7 mouse cellular contexts compared by ENCODE assay signal in genomic region chr3:65494291-65494763, GRCm38 (mm10). TPM values are rescaled to one million over a fixed set of nuclear protein-coding genes. Genes with fewer than 3 reads are reported as not detected.
DNase-seq lines count a peak whose midpoint lies in the region; ATAC-seq and TF ChIP-seq lines count a peak whose summit lies in the region.

No protein-coding gene starts in this region.

- H3K27me3 ChIP-seq in lung, embryonic 15.5 days, result no peaks in the 10 kb centered on the region
- H3K27me3 ChIP-seq in testis, adult 2 months (ENCODE audit: control insufficient read depth, insufficient read depth, low read length), result no peaks in the 10 kb centered on the region

- H3K27ac ChIP-seq in lung, embryonic 15.5 days, result peak overlapping the region; percentile 37; the same call in 1 of the 2 replicates
- no peak overlapping the region for H3K27ac ChIP-seq in testis, adult 2 months (ENCODE audit: control insufficient read depth, insufficient read depth, low read depth, low read length)

- peak overlapping the region; percentile 45 for H3K4me2 ChIP-seq in lung, embryonic 15.5 days

- DNase-seq in MN1 (ENCODE audit: low spot score), result peak; percentile 74
- DNase-seq in adrenal gland, postnatal 14 days, result peak; percentile 44
- DNase-seq in heart, adult 9 months (ENCODE audit: low spot score in 2 of 2), result peak; percentile 76 to 79
- DNase-seq in kidney, adult 8-10 months, result peak; percentile 9 to 12
- no peak for DNase-seq in cerebellum, adult 11-12 months

- no peak for TF ChIP-seq CTCF in testis, adult 2 months (IDR thresholded peaks at IDR 0.05; ENCODE audit: control insufficient read depth, insufficient read depth, insufficient replicate concordance, low read depth, low read length)

- H3K9ac ChIP-seq in lung, embryonic 15.5 days, result no peak overlapping the region

- peaks cover 12% of the 10 kb centered on the region for H3K4me1 ChIP-seq in lung, embryonic 15.5 days
- no peaks in the 10 kb centered on the region; the same call in 1 of the 2 replicates for H3K4me1 ChIP-seq in testis, adult 2 months (ENCODE audit: control insufficient read depth, insufficient read depth, low read length)

- H3K9me3 ChIP-seq in lung, embryonic 15.5 days, result no peaks in the 10 kb centered on the region

- no peak for TF ChIP-seq POLR2A in testis, adult 2 months (IDR thresholded peaks at IDR 0.05; ENCODE audit: control insufficient read depth, low read depth, low read length)

- H3K36me3 ChIP-seq in lung, embryonic 15.5 days, result no peaks in the 10 kb centered on the region
- H3K36me3 ChIP-seq in testis, adult 2 months (ENCODE audit: control insufficient read depth, insufficient read depth, low read length), result no peaks in the 10 kb centered on the region

- 7% methylated on average over 9 of the region's 9 CpGs for WGBS in lung, embryonic 15.5 days

- peak; percentile 35; the same call in 1 of the 2 replicates for ATAC-seq in lung, embryonic 15.5 days (ENCODE audit: borderline replicate concordance, extremely low read depth, low FRiP score, low TSS enrichment)

- H3K4me3 ChIP-seq in lung, embryonic 15.5 days, result peak overlapping the region; percentile 19
- H3K4me3 ChIP-seq in testis, adult 2 months (ENCODE audit: control insufficient read depth, low read depth, low read length), result peak overlapping the region; percentile 68

RNA-seq across cellular contexts. Expression of gene Tiparp, which starts 33.9 kb away (rescaled TPM):
- 21.6 and 26.4 TPM in 2 replicates for total RNA-seq in adrenal gland, postnatal 14 days (2021)
- 40.1 and 43.1 TPM in 2 replicates for polyA plus RNA-seq in lung, embryonic 15.5 days (2015; fragmentation: Nextera tagmentation; extraction: Ambion mirVana)
- 3.1 and 3.7 TPM in 2 replicates for polyA plus RNA-seq in testis, adult 2 months (2012; rRNA removed)
